Mouse (Mus musculus) kidney, postnatal 25 days (tissue): ENCODE results near the gene Fhad1.
"Not testable (repeated sequence)": the region's sequence is repeated elsewhere in the genome, so short reads cannot be mapped to it uniquely, and the experiment has no call there.

Source experiments
- DNase-seq, 2 experiments: peaks; one replicate each; pipeline ENCODE4 v3.0.0; 2021; ENCODE audit warnings: mixed read lengths in 2 of 2

Fhad1 gene

GRCm38 (mm10) chr4:142039662-142040353 is 24.9 kb upstream of the Fhad1 start:
- DNase-seq = no peak

DNA sequence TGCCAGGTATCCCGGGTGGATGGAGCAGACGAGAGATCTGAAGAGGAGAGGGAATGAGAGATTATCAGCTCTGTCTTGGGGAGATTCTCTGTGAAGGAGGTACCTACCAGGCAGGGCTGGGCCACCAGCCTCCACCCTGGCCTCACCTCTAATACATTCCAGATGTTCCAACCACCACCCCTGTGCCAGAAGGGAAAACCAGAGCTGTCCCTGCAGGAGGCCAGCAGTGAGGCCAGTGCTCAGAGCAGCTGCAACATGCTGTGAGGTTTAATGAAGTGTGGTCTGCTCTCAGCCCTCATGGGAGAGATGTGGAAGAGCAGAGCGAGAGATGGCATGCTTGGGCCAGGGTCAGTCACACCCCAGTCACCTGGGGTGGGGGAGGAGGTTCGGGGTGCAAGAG is 23.0 kb upstream of the Fhad1 start:
- no peak for DNase-seq

GRCm38 (mm10) chr4:142028533-142028932 is 13.7 kb upstream of the Fhad1 start:
- DNase-seq = no peak

- no peak for DNase-seq
Observed at GRCm38 (mm10) chr4:142026965-142027364, 12.1 kb upstream of the Fhad1 start.

DNA sequence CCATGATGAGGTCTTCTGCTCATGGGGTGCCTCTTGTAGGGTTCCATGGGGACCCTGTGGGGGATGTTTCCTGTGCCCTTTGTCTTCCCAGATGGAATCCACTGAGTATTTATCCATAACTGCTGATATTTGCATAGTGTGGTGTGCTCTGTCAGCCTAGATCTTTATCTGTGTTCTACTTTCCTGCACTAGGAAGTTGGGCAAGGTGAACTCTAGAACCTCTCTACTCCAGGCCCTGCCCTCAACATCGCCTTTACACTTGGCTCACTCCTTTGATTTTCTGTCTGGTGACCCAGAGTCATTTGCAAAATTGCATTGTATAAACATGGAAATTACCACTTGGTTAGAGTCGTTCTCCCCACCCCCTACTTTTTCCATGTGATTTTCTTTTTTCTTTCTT is 9.7 kb upstream of the Fhad1 start:
- no peak for DNase-seq

GRCm38 (mm10) chr4:142023166-142023565 is 8.3 kb upstream of the Fhad1 start:
- no peak for DNase-seq

DNA sequence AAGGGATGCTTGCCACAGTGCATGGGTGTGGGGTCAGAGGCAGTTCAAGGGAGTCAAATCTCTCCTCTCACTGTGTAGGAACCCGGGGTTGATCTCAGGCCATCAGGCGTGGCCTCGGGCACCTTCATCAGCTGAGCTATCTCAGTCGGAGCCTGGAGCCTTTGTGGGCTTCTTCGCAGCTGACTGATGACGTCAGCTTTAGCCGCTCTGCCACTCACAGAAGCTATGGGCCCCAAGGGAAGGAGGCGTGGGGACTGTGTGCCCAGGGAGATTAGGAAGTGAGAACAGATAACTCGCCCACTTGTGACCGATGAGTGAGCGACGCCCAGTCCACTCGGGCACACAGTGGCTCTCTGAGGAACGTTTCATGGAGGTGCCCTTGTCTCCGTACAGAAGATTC is 2.8 kb upstream of the Fhad1 start:
- DNase-seq = no peak

- DNase-seq = no peak
Observed at GRCm38 (mm10) chr4:142011236-142011635, 3.6 kb downstream of the Fhad1 start.

- DNase-seq = no peak
Observed at GRCm38 (mm10) chr4:142010441-142010840, 4.4 kb downstream of the Fhad1 start.

DNA sequence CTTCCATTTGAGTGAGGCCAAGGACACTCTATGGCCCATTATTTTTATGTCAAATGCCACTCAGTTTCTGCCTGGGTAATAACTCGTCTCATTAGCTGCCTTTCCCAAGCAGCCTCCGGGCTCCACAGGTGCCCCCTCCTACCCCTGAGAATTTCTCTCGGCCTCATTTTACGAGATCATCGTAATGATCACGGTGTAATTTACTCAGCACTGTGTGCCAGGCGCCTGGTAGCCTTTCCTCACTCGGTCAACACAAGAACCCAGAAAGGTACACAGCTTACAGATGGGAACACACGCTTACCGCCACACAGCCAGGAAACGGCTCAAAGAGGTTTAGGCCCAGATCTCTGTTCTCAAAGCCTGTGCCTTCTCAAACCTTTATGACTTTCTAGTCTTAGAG is 6.7 kb downstream of the Fhad1 start:
- DNase-seq = no peak

DNA sequence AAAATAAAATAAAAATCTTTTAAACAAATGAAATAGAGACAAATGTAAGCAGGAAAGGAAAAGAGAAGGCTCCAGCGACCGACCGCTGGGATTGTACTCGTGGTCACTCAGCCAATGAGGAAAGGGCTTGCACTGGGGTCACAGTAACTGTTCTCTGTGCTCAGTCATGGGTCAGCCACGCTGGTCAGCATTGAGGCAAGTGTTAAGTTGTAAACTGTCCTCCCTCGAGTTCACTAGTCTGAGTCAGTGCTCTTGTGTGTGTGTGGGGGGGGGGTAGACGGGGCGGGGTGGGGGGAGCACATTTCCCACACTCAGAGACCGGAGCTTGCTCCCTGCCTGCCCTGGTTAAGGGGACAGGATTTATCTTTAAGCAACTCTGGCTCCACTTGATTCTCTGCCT is 14.3 kb downstream of the Fhad1 start:
- peak; percentile 45 to 76 for DNase-seq

DNA sequence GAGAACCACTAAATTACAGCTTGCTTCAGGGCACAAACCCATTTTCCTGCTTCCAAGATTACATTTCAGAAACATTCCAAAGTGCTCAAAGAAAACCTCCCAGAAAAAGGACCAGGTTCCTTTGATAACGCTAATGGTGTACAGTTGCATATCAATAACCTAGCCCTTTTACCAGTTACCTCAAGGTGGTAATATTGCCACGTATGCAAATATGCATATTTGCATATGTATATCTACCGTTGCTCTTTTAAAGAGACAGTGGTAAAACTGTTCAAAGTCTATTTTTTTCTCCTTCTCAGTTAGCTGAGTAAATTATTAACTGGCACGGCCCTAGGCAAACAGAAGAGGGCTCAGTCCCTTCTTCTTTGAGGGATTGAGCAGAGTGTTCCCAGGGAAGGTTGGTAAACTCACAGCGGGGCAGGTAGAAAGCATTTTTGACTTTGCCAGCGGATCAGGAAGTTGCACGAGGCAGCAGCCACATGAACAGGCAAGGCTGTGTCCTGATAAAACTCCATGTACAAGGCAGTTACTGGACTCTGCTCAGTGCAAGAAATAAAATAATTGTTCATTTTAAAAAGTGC is 15.3 kb downstream of the Fhad1 start:
- DNase-seq = peak; percentile 62 to 83

GRCm38 (mm10) chr4:141998282-141998821 is 16.5 kb downstream of the Fhad1 start:
- no peak for DNase-seq

DNA sequence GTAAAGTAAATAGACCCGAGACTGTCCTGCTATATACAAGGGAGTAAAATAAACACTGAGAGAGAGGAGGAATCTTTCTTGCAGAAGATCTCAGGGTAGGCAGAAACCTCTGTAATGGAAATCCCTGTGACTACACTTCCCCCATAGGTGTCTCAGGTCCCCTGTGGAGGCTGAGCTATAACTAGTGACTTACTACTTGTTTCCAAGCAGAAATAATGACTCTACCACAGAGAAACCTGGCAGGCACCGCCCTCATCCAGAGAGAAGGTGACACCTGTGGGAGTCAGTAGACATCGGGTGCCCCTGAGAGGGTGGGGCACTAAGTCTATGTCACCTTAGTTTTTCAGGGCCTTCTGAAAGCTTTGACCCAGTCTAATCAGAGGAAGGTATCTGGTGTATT is 18.0 kb downstream of the Fhad1 start:
- DNase-seq = no peak

- no peak for DNase-seq
Observed at GRCm38 (mm10) chr4:141996086-141996485, 18.8 kb downstream of the Fhad1 start.

DNA sequence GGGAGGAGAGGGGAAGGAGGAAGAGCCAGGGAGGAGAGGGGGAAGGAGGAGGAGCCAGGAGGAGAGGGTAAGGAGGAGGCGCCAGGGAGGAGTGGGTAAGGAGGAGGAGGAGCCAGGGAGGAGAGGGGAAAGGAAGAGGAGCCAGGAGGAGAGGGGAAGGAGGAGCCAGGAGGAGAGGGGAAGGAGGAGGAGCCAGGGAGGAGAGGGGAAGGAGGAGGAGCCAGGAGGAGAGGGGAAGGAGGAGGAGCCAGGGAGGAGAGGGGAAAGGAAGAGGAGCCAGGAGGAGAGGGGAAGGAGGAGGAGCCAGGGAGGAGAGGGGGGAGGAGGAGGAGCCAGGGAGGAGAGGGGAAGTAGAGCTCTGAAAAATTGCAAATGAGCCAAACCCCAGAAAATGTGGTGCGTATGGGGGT is 20.8 kb downstream of the Fhad1 start:
- not testable (repeated sequence) for DNase-seq

- DNase-seq = no peak
Observed at GRCm38 (mm10) chr4:141993347-141994061, 21.4 kb downstream of the Fhad1 start.

GRCm38 (mm10) chr4:141992530-141993204 is 22.2 kb downstream of the Fhad1 start:
- DNase-seq = no peak

- DNase-seq = no peak
Observed at GRCm38 (mm10) chr4:141988178-141988577, 26.7 kb downstream of the Fhad1 start.

GRCm38 (mm10) chr4:141983689-141984088 is 31.2 kb downstream of the Fhad1 start:
- DNase-seq = peak in 1 of 2 experiments; percentile 31

DNA sequence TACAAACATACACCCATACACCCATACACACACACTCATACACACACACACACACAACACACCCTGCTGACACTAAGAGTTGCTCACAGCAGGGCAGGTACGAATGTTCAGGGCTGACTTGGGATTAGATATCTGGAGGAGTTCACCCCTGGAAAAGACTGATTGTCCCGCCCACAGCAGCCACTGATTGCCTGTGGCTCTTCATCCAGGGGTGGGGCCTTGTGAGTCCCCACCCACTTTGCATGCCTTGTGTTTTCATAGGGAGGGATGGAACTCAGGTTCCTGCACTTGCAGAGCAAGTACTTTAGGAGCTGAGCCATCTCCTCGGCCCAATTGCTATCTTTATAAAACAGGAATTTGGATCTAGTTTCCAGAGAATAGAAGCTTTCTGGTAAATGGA is 33.4 kb downstream of the Fhad1 start:
- no peak for DNase-seq

GRCm38 (mm10) chr4:141978582-141978981 is 36.3 kb downstream of the Fhad1 start:
- DNase-seq = no peak

- no peak for DNase-seq
Observed at GRCm38 (mm10) chr4:141977346-141977745, 37.5 kb downstream of the Fhad1 start.
